In the genomic region with DNA sequence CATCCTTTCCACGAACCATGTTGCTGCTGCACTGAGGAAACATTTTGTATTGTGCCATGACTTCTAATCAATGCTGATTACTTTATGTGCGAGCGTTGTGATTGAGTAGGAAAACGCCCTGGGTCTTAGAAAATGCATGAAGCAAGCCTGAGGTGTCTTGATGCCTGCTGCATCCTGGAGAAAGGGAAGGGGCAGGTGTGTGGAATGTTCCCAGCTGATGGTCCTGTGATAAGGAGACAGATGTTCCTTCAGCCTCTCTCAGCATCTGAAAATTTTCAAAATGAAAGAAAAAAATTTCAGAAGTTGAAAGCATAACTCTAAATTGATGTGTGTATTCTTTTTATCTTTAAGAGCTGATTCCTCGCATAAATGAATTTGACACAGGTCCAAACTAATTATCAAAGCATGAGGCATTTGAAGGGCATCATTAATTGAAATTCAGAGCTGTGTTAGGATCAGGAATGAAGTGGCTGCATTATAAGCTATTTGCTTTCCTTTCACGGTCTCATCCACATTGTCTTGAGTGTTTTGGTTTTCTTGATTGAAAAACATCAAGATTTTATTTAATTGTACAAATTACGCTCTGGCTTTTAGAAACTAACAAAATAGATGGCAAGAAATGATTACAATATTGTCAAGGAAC, we compare ENCODE assay signal across 27 mouse cellular contexts. TPM values are rescaled to one million over a fixed set of nuclear protein-coding genes. Genes with fewer than 3 reads are reported as not detected.
DNase-seq lines count a peak whose midpoint lies in the region; ATAC-seq and TF ChIP-seq lines count a peak whose summit lies in the region.
"Had no signal": no experiment of that assay in that cellular context is flagged by ENCODE, and none has a peak within 500 bp of the region (broad histone marks: within the 10 kb centered on the region; RNA-seq: fewer than 3 reads in every experiment).

No protein-coding gene starts in this region.

- H3K4me3 ChIP-seq in forebrain, embryonic 14.5 days (ENCODE audit: low read depth, low read length) = no peak overlapping the region
- no peak overlapping the region for H3K4me3 ChIP-seq in forebrain, embryonic 11.5 days (ENCODE audit: low read depth, low read length)
- H3K4me3 ChIP-seq in midbrain, embryonic 14.5 days (replicated peaks; ENCODE audit: low read depth, low read length) = no peak overlapping the region
- H3K4me3 ChIP-seq in midbrain, embryonic 16.5 days (ENCODE audit: low read depth, low read length) = no peak overlapping the region
- no peak overlapping the region for H3K4me3 ChIP-seq in forebrain, postnatal 0 days (ENCODE audit: low read depth, low read length)
- H3K4me3 ChIP-seq: heart, embryonic 12.5 days; heart, embryonic 15.5 days; hindbrain, embryonic 15.5 days had no signal

- no peak overlapping the region for H3K9ac ChIP-seq in forebrain, embryonic 14.5 days (ENCODE audit: low read length)
- no peak overlapping the region for H3K9ac ChIP-seq in forebrain, embryonic 11.5 days (ENCODE audit: low read length)
- H3K9ac ChIP-seq in midbrain, embryonic 14.5 days (replicated peaks; ENCODE audit: low read length) = no peak overlapping the region
- H3K9ac ChIP-seq in midbrain, embryonic 16.5 days (ENCODE audit: low read depth, low read length) = no peak overlapping the region
- no peak overlapping the region for H3K9ac ChIP-seq in forebrain, postnatal 0 days
- H3K9ac ChIP-seq: heart, embryonic 12.5 days; heart, embryonic 15.5 days; hindbrain, embryonic 15.5 days had no signal

- H3K36me3 ChIP-seq in forebrain, embryonic 14.5 days (ENCODE audit: control insufficient read depth, insufficient read depth, low read length) = no peaks in the 10 kb centered on the region
- H3K36me3 ChIP-seq in forebrain, embryonic 11.5 days (ENCODE audit: control insufficient read depth, insufficient read depth, low read length) = no peaks in the 10 kb centered on the region
- no peaks in the 10 kb centered on the region for H3K36me3 ChIP-seq in midbrain, embryonic 14.5 days (ENCODE audit: control insufficient read depth, insufficient read depth, low read length)
- H3K36me3 ChIP-seq in midbrain, embryonic 16.5 days (ENCODE audit: control insufficient read depth, insufficient read depth, low read length) = no peaks in the 10 kb centered on the region
- H3K36me3 ChIP-seq in forebrain, postnatal 0 days (ENCODE audit: insufficient read depth) = no peaks in the 10 kb centered on the region
- H3K36me3 ChIP-seq: G1E; heart, embryonic 12.5 days; heart, embryonic 15.5 days; hindbrain, embryonic 15.5 days had no signal

- H3K27ac ChIP-seq in forebrain, embryonic 14.5 days (ENCODE audit: low read depth, low read length) = no peak overlapping the region
- no peak overlapping the region for H3K27ac ChIP-seq in forebrain, embryonic 11.5 days (ENCODE audit: low read depth, low read length)
- H3K27ac ChIP-seq in midbrain, embryonic 14.5 days (replicated peaks; ENCODE audit: low read depth, low read length) = no peak overlapping the region
- H3K27ac ChIP-seq in midbrain, embryonic 16.5 days (ENCODE audit: low read length) = no peak overlapping the region
- no peak overlapping the region for H3K27ac ChIP-seq in forebrain, postnatal 0 days (ENCODE audit: low read depth, low read length)
- H3K27ac ChIP-seq: heart, embryonic 15.5 days; hindbrain, embryonic 15.5 days had no signal

- H3K27me3 ChIP-seq in forebrain, embryonic 14.5 days (replicated peaks; ENCODE audit: control insufficient read depth, insufficient read depth, low read length) = no peaks in the 10 kb centered on the region
- no peaks in the 10 kb centered on the region for H3K27me3 ChIP-seq in forebrain, embryonic 11.5 days (ENCODE audit: control insufficient read depth, insufficient read depth, low read length)
- H3K27me3 ChIP-seq in midbrain, embryonic 14.5 days (ENCODE audit: control insufficient read depth, insufficient read depth, low read length) = no peaks in the 10 kb centered on the region
- no peaks in the 10 kb centered on the region for H3K27me3 ChIP-seq in midbrain, embryonic 16.5 days (ENCODE audit: control insufficient read depth, insufficient read depth, low read depth, low read length)
- H3K27me3 ChIP-seq in forebrain, postnatal 0 days (ENCODE audit: insufficient read depth, low read length) = no peaks in the 10 kb centered on the region
- H3K27me3 ChIP-seq: CH12.LX; heart, embryonic 12.5 days; heart, embryonic 15.5 days; hindbrain, embryonic 15.5 days; Patski had no signal

- 64% methylated on average over 7 of the region's 7 CpGs for WGBS in forebrain, embryonic 14.5 days
- WGBS in forebrain, embryonic 11.5 days = 84% methylated on average over 7 of the region's 7 CpGs
- WGBS in midbrain, embryonic 14.5 days = 73% methylated on average over 7 of the region's 7 CpGs
- WGBS in midbrain, embryonic 16.5 days = 60% methylated on average over 7 of the region's 7 CpGs
- 48% methylated on average over 7 of the region's 7 CpGs for WGBS in forebrain, postnatal 0 days

- H3K4me2 ChIP-seq in forebrain, embryonic 14.5 days (ENCODE audit: low read length) = no peak overlapping the region
- no peak overlapping the region for H3K4me2 ChIP-seq in forebrain, embryonic 11.5 days (ENCODE audit: low read depth, low read length, severe bottlenecking)
- H3K4me2 ChIP-seq in midbrain, embryonic 14.5 days (ENCODE audit: low read length) = no peak overlapping the region
- no peak overlapping the region for H3K4me2 ChIP-seq in midbrain, embryonic 16.5 days (ENCODE audit: low read length)
- H3K4me2 ChIP-seq in forebrain, postnatal 0 days (ENCODE audit: low read depth) = no peak overlapping the region
- H3K4me2 ChIP-seq: heart, embryonic 12.5 days; heart, embryonic 15.5 days; hindbrain, embryonic 15.5 days had no signal

- H3K9me3 ChIP-seq in forebrain, embryonic 14.5 days (replicated peaks; ENCODE audit: control insufficient read depth, low read length) = no peaks in the 10 kb centered on the region
- H3K9me3 ChIP-seq in forebrain, embryonic 11.5 days (ENCODE audit: control insufficient read depth, low read length) = no peaks in the 10 kb centered on the region
- H3K9me3 ChIP-seq in midbrain, embryonic 14.5 days (ENCODE audit: control insufficient read depth, low read length) = no peaks in the 10 kb centered on the region
- no peaks in the 10 kb centered on the region for H3K9me3 ChIP-seq in midbrain, embryonic 16.5 days (replicated peaks; ENCODE audit: control insufficient read depth, low read length, poor library complexity, severe bottlenecking)
- no peaks in the 10 kb centered on the region for H3K9me3 ChIP-seq in forebrain, postnatal 0 days (ENCODE audit: low read length)
- H3K9me3 ChIP-seq: heart, embryonic 12.5 days; heart, embryonic 15.5 days; hindbrain, embryonic 15.5 days had no signal

- no peaks in the 10 kb centered on the region for H3K4me1 ChIP-seq in forebrain, embryonic 14.5 days (ENCODE audit: control insufficient read depth, insufficient read depth, low read length)
- no peaks in the 10 kb centered on the region for H3K4me1 ChIP-seq in forebrain, embryonic 11.5 days (replicated peaks; ENCODE audit: control insufficient read depth, insufficient read depth, low read length)
- H3K4me1 ChIP-seq in midbrain, embryonic 14.5 days (ENCODE audit: control insufficient read depth, insufficient read depth, low read length) = no peaks in the 10 kb centered on the region; the same call in 1 of the 2 replicates
- peaks cover 2% of the 10 kb centered on the region; the same call in 1 of the 2 replicates for H3K4me1 ChIP-seq in midbrain, embryonic 16.5 days (ENCODE audit: control insufficient read depth, insufficient read depth, low read length)
- no peaks in the 10 kb centered on the region for H3K4me1 ChIP-seq in forebrain, postnatal 0 days (ENCODE audit: insufficient read depth)
- H3K4me1 ChIP-seq: heart, embryonic 12.5 days; heart, embryonic 15.5 days; hindbrain, embryonic 15.5 days had no signal

- peak; percentile 69 for ATAC-seq in forebrain, embryonic 14.5 days
- no peak for ATAC-seq in forebrain, embryonic 11.5 days (replicated peaks; ENCODE audit: low FRiP score)
- ATAC-seq in midbrain, embryonic 14.5 days (ENCODE audit: low FRiP score, low TSS enrichment) = no peak
- ATAC-seq in midbrain, embryonic 16.5 days = no peak
- peak; percentile 40; the same call in 1 of the 2 replicates for ATAC-seq in forebrain, postnatal 0 days
- ATAC-seq: intestine, postnatal 0 days; Patski had no signal

- TF ChIP-seq CTCF in forebrain, postnatal 0 days (IDR thresholded peaks at IDR 0.05; ENCODE audit: low read depth) = no peak

- peak; percentile 55 for DNase-seq in forebrain, embryonic 14.5 days (ENCODE audit: low spot score)
- DNase-seq in forebrain, embryonic 11.5 days (ENCODE audit: low spot score) = no peak
- DNase-seq in midbrain, embryonic 14.5 days = peak; percentile 19
- no peak for DNase-seq in forebrain, postnatal 0 days
- DNase-seq in thymus, postnatal 36 days = no peak
- DNase-seq: adrenal gland, postnatal 10 days; adrenal gland, postnatal 36 days; B cell, adult 2 months; cerebellum, adult 11-12 months; cerebellum, adult 9-10 months; cerebellum, postnatal 14 days; gastrocnemius, postnatal 25 days; heart, adult 18-20 months; heart, postnatal 10 days; heart, postnatal 36 days; kidney, adult 2 months had no signal

RNA-seq across cellular contexts. Expression of gene Pik3c2g, which starts 31.4 kb away (rescaled TPM):
- 0.10 TPM in 1 of 2 replicates, not detected in the other for polyA plus RNA-seq in forebrain, embryonic 14.5 days (2014; fragmentation: Nextera tagmentation; extraction: Ambion mirVana)
- 0.36 TPM in 1 of 2 replicates, not detected in the other for polyA plus RNA-seq in forebrain, embryonic 11.5 days (2014; fragmentation: Nextera tagmentation; extraction: Ambion mirVana)
- polyA plus RNA-seq in midbrain, embryonic 14.5 days (2014; fragmentation: Nextera tagmentation; extraction: Ambion mirVana) = 0.26 and 0.57 TPM in 2 replicates
- 0.25 and 0.46 TPM in 2 replicates for polyA plus RNA-seq in midbrain, embryonic 16.5 days (2015; fragmentation: Nextera tagmentation; extraction: Ambion mirVana)
- 0.08 TPM in 1 of 2 replicates, not detected in the other for total RNA-seq in forebrain, postnatal 0 days (2014; rRNA removed)
- 0.25 and 0.39 TPM in 2 replicates for polyA plus RNA-seq in forebrain, postnatal 0 days (2015; fragmentation: Nextera tagmentation; extraction: Ambion mirVana)
- total RNA-seq: CH12.LX; gastrocnemius, adult 8-10 months; gastrocnemius, postnatal 25 days; heart, postnatal 10 days; heart, postnatal 36 days had no signal
- polyA plus RNA-seq: G1E had no signal

RNA-seq across cellular contexts. Expression of gene Rergl, which starts 53.9 kb away (rescaled TPM):
- polyA plus RNA-seq in forebrain, embryonic 14.5 days (2014; fragmentation: Nextera tagmentation; extraction: Ambion mirVana) = not detected in 2 replicates
- polyA plus RNA-seq in forebrain, embryonic 11.5 days (2014; fragmentation: Nextera tagmentation; extraction: Ambion mirVana) = not detected in 2 replicates
- not detected in 2 replicates for polyA plus RNA-seq in midbrain, embryonic 14.5 days (2014; fragmentation: Nextera tagmentation; extraction: Ambion mirVana)
- polyA plus RNA-seq in midbrain, embryonic 16.5 days (2015; fragmentation: Nextera tagmentation; extraction: Ambion mirVana) = not detected in 2 replicates
- not detected in 2 replicates for total RNA-seq in forebrain, postnatal 0 days (2014; rRNA removed)
- not detected in 2 replicates for polyA plus RNA-seq in forebrain, postnatal 0 days (2015; fragmentation: Nextera tagmentation; extraction: Ambion mirVana)
- total RNA-seq: adrenal gland, postnatal 36 days; CH12.LX; G1E; gastrocnemius, adult 8-10 months; gastrocnemius, postnatal 25 days had no signal
- polyA plus RNA-seq: embryonic facial prominence, embryonic 11.5 days; G1E; heart, embryonic 12.5 days; heart, embryonic 15.5 days; hindbrain, embryonic 11.5 days; hindbrain, embryonic 15.5 days; Patski had no signal

Comparison
In these comparisons a context has a peak if more than half of its experiments do, and no peak if none do; other contexts are left out.
1. ATAC-seq: peak in forebrain, embryonic 14.5 days (single experiment) and forebrain, postnatal 0 days (single experiment); none in forebrain, embryonic 11.5 days (single experiment), midbrain, embryonic 14.5 days (single experiment) and midbrain, embryonic 16.5 days (single experiment).
2. DNase-seq: peak in forebrain, embryonic 14.5 days (single experiment) and midbrain, embryonic 14.5 days (single experiment); none in forebrain, embryonic 11.5 days (single experiment), forebrain, postnatal 0 days (single experiment) and thymus, postnatal 36 days (0 of 2).